Mouse (Mus musculus): ENCODE measurements around the gene Phf21a. TPM values are rescaled to one million over a fixed set of nuclear protein-coding genes. Genes with fewer than 3 reads are reported as not detected.

Phf21a gene
- total RNA-seq, 2 experiments from 2014 or later = 23.5 to 25.1 TPM

GRCm38 (mm10) chr2:92229973-92230372 lies 137.1 kb downstream of the Phf21a start:
- intact Hi-C loops (cut with DNase I) = no loop called here
- no peak for DNase-seq
- no peak overlapping the region for H3K27ac ChIP-seq
- no peak for TF ChIP-seq CTCF (IDR thresholded peaks at IDR 0.05)
- H3K4me3 ChIP-seq = no peak overlapping the region

- no peak overlapping the region for H3K4me3 ChIP-seq
- intact Hi-C loops (cut with DNase I) = no loop called here
- no peak for DNase-seq
- H3K27ac ChIP-seq = no peak overlapping the region
- no peak for TF ChIP-seq CTCF (IDR thresholded peaks at IDR 0.05)
Measured at GRCm38 (mm10) chr2:92231706-92232105, 138.8 kb downstream of the Phf21a start.

GRCm38 (mm10) chr2:92234768-92235332 lies 141.9 kb downstream of the Phf21a start:
- Histone ChIP-seq H3K4me3 (no peak overlapping the region), H3K27ac (no peak overlapping the region)
- intact Hi-C loops (cut with DNase I) = no loop called here
- no peak for DNase-seq
- TF ChIP-seq CTCF (IDR thresholded peaks at IDR 0.05) = no peak

- no peak for DNase-seq
- H3K4me3 ChIP-seq = no peak overlapping the region
- TF ChIP-seq CTCF (IDR thresholded peaks at IDR 0.05) = no peak
- intact Hi-C loops (cut with DNase I) = no loop called here
- no peak overlapping the region for H3K27ac ChIP-seq
Measured at GRCm38 (mm10) chr2:92240299-92240698, 147.4 kb downstream of the Phf21a start.

GRCm38 (mm10) chr2:92240816-92241215 lies 147.9 kb downstream of the Phf21a start:
- intact Hi-C loops (cut with DNase I) = no loop called here
- TF ChIP-seq CTCF (IDR thresholded peaks at IDR 0.05) = no peak
- Histone ChIP-seq H3K27ac (no peak overlapping the region), H3K4me3 (no peak overlapping the region)
- DNase-seq = no peak

- Histone ChIP-seq H3K4me3 (no peak overlapping the region), H3K27ac (no peak overlapping the region)
- no peak for DNase-seq
- intact Hi-C loops (cut with DNase I) = no loop called here
- no peak for TF ChIP-seq CTCF (IDR thresholded peaks at IDR 0.05)
Measured at GRCm38 (mm10) chr2:92241317-92241716, 148.4 kb downstream of the Phf21a start.

- TF ChIP-seq CTCF (IDR thresholded peaks at IDR 0.05) = no peak
Measured at GRCm38 (mm10) chr2:92246112-92246511, 153.2 kb downstream of the Phf21a start.

GRCm38 (mm10) chr2:92247711-92248110 lies 154.8 kb downstream of the Phf21a start:
- no peak for TF ChIP-seq CTCF (IDR thresholded peaks at IDR 0.05)
- DNase-seq = no peak
- no peak overlapping the region for H3K4me3 ChIP-seq
- intact Hi-C loops (cut with DNase I) = no loop called here
- H3K27ac ChIP-seq = no peak overlapping the region

More at GRCm38 (mm10) chr2:92246112-92246511, 153.2 kb downstream of the Phf21a start:
- no peak overlapping the region for H3K4me3 ChIP-seq
- intact Hi-C loops (cut with DNase I) = no loop called here
- DNase-seq = no peak
- no peak overlapping the region for H3K27ac ChIP-seq

- no peak for TF ChIP-seq CTCF (IDR thresholded peaks at IDR 0.05)
Measured at GRCm38 (mm10) chr2:92250472-92250871, 157.6 kb downstream of the Phf21a start.

GRCm38 (mm10) chr2:92253777-92254176 lies 160.9 kb downstream of the Phf21a start:
- no peak for DNase-seq
- intact Hi-C loops (cut with DNase I) = no loop called here
- no peak overlapping the region for H3K27ac ChIP-seq

More at GRCm38 (mm10) chr2:92250472-92250871, 157.6 kb downstream of the Phf21a start:
- H3K27ac ChIP-seq = no peak overlapping the region
- no peak for DNase-seq
- intact Hi-C loops (cut with DNase I) = no loop called here
- no peak overlapping the region for H3K4me3 ChIP-seq

GRCm38 (mm10) chr2:92256141-92256540 lies 163.2 kb downstream of the Phf21a start:
- no peak for DNase-seq
- Histone ChIP-seq H3K4me3 (no peak overlapping the region), H3K27ac (no peak overlapping the region)
- TF ChIP-seq CTCF (IDR thresholded peaks at IDR 0.05) = no peak
- intact Hi-C loops (cut with DNase I) = no loop called here

More at GRCm38 (mm10) chr2:92253777-92254176, 160.9 kb downstream of the Phf21a start:
- TF ChIP-seq CTCF (IDR thresholded peaks at IDR 0.05) = no peak
- H3K4me3 ChIP-seq = no peak overlapping the region

- intact Hi-C loops (cut with DNase I) = no loop called here
- no peak overlapping the region for H3K4me3 ChIP-seq
- TF ChIP-seq CTCF (IDR thresholded peaks at IDR 0.05) = no peak
- H3K27ac ChIP-seq = no peak overlapping the region
- DNase-seq = no peak
Measured at GRCm38 (mm10) chr2:92257372-92257956, 164.5 kb downstream of the Phf21a start.

- Histone ChIP-seq H3K4me3 (no peak overlapping the region), H3K27ac (0 out of 2 replicates have a peak overlapping the region, but pooled peaks have one; percentile 10)
- DNase-seq = no peak
- TF ChIP-seq CTCF (IDR thresholded peaks at IDR 0.05) = no peak
- intact Hi-C loops (cut with DNase I) = no loop called here
Measured at GRCm38 (mm10) chr2:92259924-92260323, 167.0 kb downstream of the Phf21a start.
